Mouse (Mus musculus) macrophage (primary cell): ENCODE results near the gene Rmnd5b. TPM values are rescaled to one million over a fixed set of nuclear protein-coding genes. Genes with fewer than 3 reads are reported as not detected.
"Not testable (repeated sequence)": the region's sequence is repeated elsewhere in the genome, so short reads cannot be mapped to it uniquely, and the experiment has no call there.

Experiments used
- H3K27ac ChIP-seq: fragments of 350-480 bp; formaldehyde crosslinking; 2 replicates; pipeline ENCODE4 v1.9.0; 2021
- H3K36me3 ChIP-seq: fragments of 350-480 bp; formaldehyde crosslinking; 2 replicates; pipeline ENCODE4 v1.9.0; 2021; ENCODE audit errors: inconsistent target
- H3K4me3 ChIP-seq: fragments of 350-480 bp; formaldehyde crosslinking; 2 replicates; pipeline ENCODE4 v1.9.0; 2021; ENCODE audit errors: inconsistent target
- H3K79me2 ChIP-seq: fragments of 350-480 bp; formaldehyde crosslinking; 2 replicates; pipeline ENCODE4 v1.9.0; 2021; ENCODE audit errors: inconsistent target
- WGBS: methylation state at CpG from one replicate; pipeline ENCODE4 v1.1.7; 2026; ENCODE audit warnings: inconsistent platforms; ENCODE audit not compliant: missing documents; 5-methylcytosine and 5-hydroxymethylcytosine counted together
- polyA plus RNA-seq: library from polyadenylated mRNA; stranded (reverse); fragments of 250-400 nt; gene quantifications from 3 replicates; pipeline ENCODE4 v1.2.4, GENCODE M21; 2018; ENCODE audit warnings: inconsistent platforms
- total RNA-seq, 78 experiments: library from RNA; depleted of rRNA; stranded (reverse); fragments of 250-400 nt; gene quantifications; 1 replicate in 9 of 78; 2 replicates in 24 of 78; 3 replicates in 43 of 78; 4 replicates in 2 of 78; pipeline ENCODE4 v1.2.4; 2018; ENCODE audit warnings: inconsistent platforms in 56 of 78

Gene Rmnd5b
- 10 to 100 TPM in 25 of 26 experiments, 1 to 10 TPM in 1; 5.8 to 64.4 (median 26.4) TPM for total RNA-seq (2018; cell fraction: chromatin; rRNA removed)
- 10 to 100 TPM; 12.1 to 48.9 (median 25.2) TPM for total RNA-seq (2018; cell fraction: cytosol; rRNA removed)
- total RNA-seq (2018; cell fraction: nucleus; rRNA removed): 10 to 100 TPM in 24 of 26 experiments, 1 to 10 TPM in 2; 9.5 to 48.8 (median 21.0) TPM
- 15.5 to 43.6 TPM (median 25.5 TPM) in 3 replicates for polyA plus RNA-seq

DNA sequence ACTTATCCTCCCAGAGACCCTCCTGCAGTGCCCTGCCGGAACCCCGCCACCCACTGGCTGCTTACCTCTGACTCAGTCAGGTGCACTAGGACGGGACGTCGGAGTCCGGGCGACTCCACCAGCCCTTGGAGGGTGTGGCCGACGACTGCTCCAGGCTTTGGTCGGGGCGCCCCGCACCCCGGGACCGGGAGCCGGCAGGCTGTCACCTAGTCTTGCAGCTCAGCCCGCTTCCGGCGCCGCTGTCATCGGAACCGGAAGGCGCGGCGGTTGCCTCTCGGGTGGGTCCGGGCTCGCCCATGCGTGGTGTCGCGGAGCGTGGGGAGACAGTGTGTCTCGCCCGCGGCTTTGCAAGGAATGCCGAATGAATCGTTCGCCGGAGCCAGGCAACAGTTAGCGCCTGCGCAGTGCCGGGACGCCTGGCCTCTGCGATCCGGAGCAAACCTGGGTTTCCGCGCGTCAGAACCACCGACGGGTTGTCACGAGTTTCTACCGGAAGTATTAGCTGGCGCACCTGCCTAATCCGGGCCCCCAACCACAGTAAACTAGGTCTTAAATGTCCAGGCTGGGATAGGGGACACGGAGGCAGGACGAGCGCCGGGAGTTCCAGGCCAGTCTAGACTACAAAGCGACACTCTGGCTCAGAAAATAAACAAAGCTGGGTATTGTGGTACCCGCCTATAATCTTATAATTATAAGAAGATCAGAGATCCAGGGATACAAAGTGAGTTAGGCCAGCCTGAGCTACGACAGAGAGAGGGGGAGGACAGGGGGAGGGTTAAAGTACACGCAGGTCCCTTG is at the start of gene Rmnd5b:
Gene Rmnd5b (minus strand): TSS at position 372 of the 798 bp plus-strand sequence.
- H3K27ac ChIP-seq: peak within 1 kb of the TSS; percentile 86
- under 1% methylated on average over 61 of the region's 61 CpGs for WGBS
- H3K4me3 ChIP-seq: peak within 1 kb of the TSS; percentile 71
- peaks cover 47% of the 10 kb centered on the region for H3K79me2 ChIP-seq
- no peaks in the 10 kb centered on the region for H3K36me3 ChIP-seq

DNA sequence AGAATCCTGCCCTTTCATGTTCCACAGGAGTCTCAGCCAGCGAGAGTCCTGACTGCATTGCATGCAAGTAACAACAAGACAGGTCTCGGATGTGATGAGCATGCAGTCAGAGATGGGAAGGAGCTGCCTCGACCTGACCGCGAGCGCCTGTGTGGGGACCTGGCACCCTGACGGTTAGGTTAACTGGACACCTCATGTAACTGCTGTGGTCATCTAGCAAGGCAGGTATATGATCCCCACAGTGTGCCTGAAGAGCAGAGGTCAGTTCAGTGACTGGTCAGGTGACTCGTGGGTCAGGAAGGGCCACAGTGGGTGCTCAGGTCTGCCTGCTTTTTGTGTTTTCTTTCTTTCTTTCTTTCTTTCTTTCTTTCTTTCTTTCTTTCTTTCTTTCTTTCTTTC is 46.3 kb upstream of the Rmnd5b start:
- Histone ChIP-seq H3K27ac (no peak overlapping the region), H3K4me3 (no peak overlapping the region), H3K79me2 (peaks cover 7% of the 10 kb centered on the region; the same call in 1 of the 2 replicates), H3K36me3 (no peaks in the 10 kb centered on the region)
- 51% methylated on average over 8 of the region's 8 CpGs for WGBS

DNA sequence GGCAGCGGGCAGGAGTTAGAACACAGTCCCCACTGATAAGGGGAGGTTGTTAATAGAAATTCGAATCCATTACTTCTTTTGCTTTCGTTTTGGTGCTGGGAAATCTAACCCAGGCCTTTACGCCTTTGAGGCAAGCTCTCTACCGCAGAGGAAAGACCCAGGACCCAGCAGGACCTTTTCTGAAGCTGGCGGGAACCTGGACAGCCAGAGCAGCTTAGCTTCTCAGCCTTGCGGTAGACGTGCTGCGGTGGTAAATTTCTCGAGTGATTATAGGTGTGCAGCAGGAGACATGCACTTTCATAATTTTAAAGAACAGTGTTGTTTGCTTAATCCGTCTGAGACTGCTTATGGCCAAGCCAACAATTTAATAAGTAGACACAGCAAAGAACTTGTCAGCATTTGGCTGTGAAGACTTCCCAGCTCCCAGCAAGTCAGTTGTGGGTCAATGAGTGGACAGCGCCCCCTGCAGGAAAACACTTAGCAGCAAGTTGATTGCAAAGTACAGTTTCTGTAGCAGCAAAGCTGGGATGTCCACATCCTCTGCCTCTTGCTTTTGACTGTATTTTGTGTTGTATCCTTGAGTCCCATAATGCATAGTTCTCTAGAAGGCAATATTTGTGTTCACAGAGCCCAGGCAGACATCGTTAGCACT is 45.8 kb upstream of the Rmnd5b start:
- WGBS: 26% methylated on average over 13 of the region's 13 CpGs
- Histone ChIP-seq H3K79me2 (peaks cover 1% of the 10 kb centered on the region; the same call in 1 of the 2 replicates), H3K4me3 (no peak overlapping the region), H3K36me3 (no peaks in the 10 kb centered on the region), H3K27ac (no peak overlapping the region)

- Histone ChIP-seq H3K27ac (no peak overlapping the region), H3K36me3 (no peaks in the 10 kb centered on the region), H3K4me3 (no peak overlapping the region), H3K79me2 (no peaks in the 10 kb centered on the region)
- WGBS: 97% methylated on average over 3 of the region's 3 CpGs
Measured at GRCm38 (mm10) chr11:51679466-51679865, 43.8 kb upstream of the Rmnd5b start.

- H3K79me2 ChIP-seq: no peaks in the 10 kb centered on the region
- 37% methylated on average over 4 of the region's 6 CpGs for WGBS
- H3K27ac ChIP-seq: peak overlapping the region; percentile 40
- H3K4me3 ChIP-seq: no peak overlapping the region
- H3K36me3 ChIP-seq: no peaks in the 10 kb centered on the region
Measured at GRCm38 (mm10) chr11:51677737-51678418, 42.2 kb upstream of the Rmnd5b start.

GRCm38 (mm10) chr11:51675386-51675785 is 39.7 kb upstream of the Rmnd5b start:
- Histone ChIP-seq H3K27ac (no peak overlapping the region), H3K36me3 (no peaks in the 10 kb centered on the region), H3K79me2 (no peaks in the 10 kb centered on the region), H3K4me3 (no peak overlapping the region)
- 95% methylated on average over 5 of the region's 5 CpGs for WGBS

GRCm38 (mm10) chr11:51673291-51673690 is 37.6 kb upstream of the Rmnd5b start:
- H3K4me3 ChIP-seq: no peak overlapping the region
- no peaks in the 10 kb centered on the region for H3K36me3 ChIP-seq
- H3K27ac ChIP-seq: no peak overlapping the region
- no peaks in the 10 kb centered on the region for H3K79me2 ChIP-seq
- WGBS: 93% methylated on average over 7 of the region's 9 CpGs

DNA sequence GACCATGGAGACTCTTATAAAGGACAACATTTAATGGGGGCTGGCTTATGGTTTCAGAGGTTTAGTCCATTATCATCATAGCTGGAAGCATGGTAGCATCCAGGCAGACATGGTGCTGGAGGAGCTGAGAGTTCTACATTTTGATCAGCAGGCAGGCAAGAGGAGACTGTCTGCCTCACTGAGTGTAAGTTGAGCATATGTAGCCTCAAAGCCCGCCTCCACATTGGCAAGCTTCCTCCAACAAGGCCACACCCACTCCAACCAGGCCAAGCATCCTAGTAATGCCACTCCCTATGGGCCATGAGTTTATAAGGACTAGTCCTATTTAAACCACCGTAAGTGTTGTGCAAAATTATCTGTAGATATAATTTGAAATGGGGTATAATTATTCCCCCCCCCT is 35.7 kb upstream of the Rmnd5b start:
- 81% methylated on average over 2 of the region's 2 CpGs for WGBS
- no peaks in the 10 kb centered on the region for H3K79me2 ChIP-seq
- H3K27ac ChIP-seq: no peak overlapping the region
- H3K36me3 ChIP-seq: no peaks in the 10 kb centered on the region
- H3K4me3 ChIP-seq: no peak overlapping the region

DNA sequence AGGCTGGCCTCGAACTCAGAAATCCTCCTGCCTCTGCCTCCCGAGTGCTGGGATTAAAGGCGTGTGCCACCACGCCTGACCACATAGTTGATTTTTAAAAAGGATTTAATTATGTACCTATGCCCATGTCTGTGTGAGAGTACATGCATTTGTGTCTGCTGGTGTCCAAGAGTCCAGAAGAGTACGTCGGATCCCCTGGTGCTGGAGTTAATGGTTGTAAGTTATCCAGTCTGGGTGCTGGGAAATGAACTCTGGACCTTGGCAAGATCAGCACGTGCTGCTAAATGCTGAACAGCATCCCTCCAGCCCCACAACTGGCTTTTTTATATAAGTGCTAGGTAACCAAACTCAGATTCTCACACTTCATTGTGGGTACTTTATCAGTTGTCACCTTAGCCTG is 35.1 kb upstream of the Rmnd5b start:
- Histone ChIP-seq H3K79me2 (no peaks in the 10 kb centered on the region), H3K36me3 (no peaks in the 10 kb centered on the region)
- WGBS: 86% methylated on average over 3 of the region's 7 CpGs

GRCm38 (mm10) chr11:51664747-51665146 is 29.1 kb upstream of the Rmnd5b start:
- not testable (repeated sequence) for H3K4me3 ChIP-seq, H3K36me3 ChIP-seq
- 84% methylated on average over 4 of the region's 7 CpGs for WGBS

More for the DNA sequence above, 35.1 kb upstream of the Rmnd5b start:
- H3K4me3 ChIP-seq: no peak overlapping the region
- no peak overlapping the region for H3K27ac ChIP-seq

DNA sequence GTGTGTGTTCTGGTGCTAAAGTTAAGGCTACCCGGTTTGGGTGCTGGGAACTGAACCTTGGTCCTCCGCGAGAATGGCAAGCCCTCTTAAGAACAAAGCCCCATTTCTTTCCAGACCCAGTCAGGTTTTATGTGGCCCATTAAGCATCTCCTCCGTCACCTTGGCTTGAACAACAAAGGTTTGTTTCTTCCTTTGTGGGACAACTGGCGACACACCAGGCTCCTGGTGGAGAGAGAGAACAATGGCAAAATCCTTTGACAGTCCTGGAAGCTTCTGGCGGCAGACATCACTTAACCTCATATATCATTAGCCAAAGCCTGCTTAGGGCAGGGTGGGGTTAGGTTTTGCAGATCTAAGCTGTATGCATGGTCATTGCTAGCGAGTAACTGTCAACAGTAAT is 26.9 kb upstream of the Rmnd5b start:
- Histone ChIP-seq H3K4me3 (no peak overlapping the region), H3K79me2 (no peaks in the 10 kb centered on the region), H3K36me3 (no peaks in the 10 kb centered on the region), H3K27ac (no peak overlapping the region)
- WGBS: 91% methylated on average over 7 of the region's 7 CpGs

More at GRCm38 (mm10) chr11:51664747-51665146, 29.1 kb upstream of the Rmnd5b start:
- not testable (repeated sequence) for H3K79me2 ChIP-seq, H3K27ac ChIP-seq

GRCm38 (mm10) chr11:51661867-51662365 is 26.2 kb upstream of the Rmnd5b start:
- Histone ChIP-seq H3K36me3 (no peaks in the 10 kb centered on the region), H3K27ac (no peak overlapping the region), H3K4me3 (no peak overlapping the region), H3K79me2 (no peaks in the 10 kb centered on the region)
- 95% methylated on average over 14 of the region's 16 CpGs for WGBS

GRCm38 (mm10) chr11:51658705-51659104 is 23.0 kb upstream of the Rmnd5b start:
- WGBS: 44% methylated on average over 6 of the region's 6 CpGs
- Histone ChIP-seq H3K36me3 (no peaks in the 10 kb centered on the region), H3K79me2 (no peaks in the 10 kb centered on the region), H3K27ac (no peak overlapping the region), H3K4me3 (no peak overlapping the region)

GRCm38 (mm10) chr11:51658291-51658690 is 22.6 kb upstream of the Rmnd5b start:
- WGBS: 33% methylated on average over 7 of the region's 7 CpGs
- Histone ChIP-seq H3K27ac (no peak overlapping the region), H3K36me3 (no peaks in the 10 kb centered on the region), H3K79me2 (no peaks in the 10 kb centered on the region), H3K4me3 (no peak overlapping the region)
